Mouse (Mus musculus) urinary bladder, postnatal 14 days (tissue): ENCODE results near the gene Ccl11.

Experiments
- DNase-seq: peaks from one replicate; pipeline ENCODE4 v3.0.0; 2021; ENCODE audit warnings: low spot score

Gene Ccl11

GRCm38 (mm10) chr11:82057646-82058045 lies at the start of gene Ccl11:
Gene Ccl11, plus strand, starts transcription at chr11:82057823.
- DNase-seq = no peak

GRCm38 (mm10) chr11:82010115-82010514 lies 47.5 kb upstream of the Ccl11 start:
- no peak for DNase-seq

- DNase-seq = peak; percentile 14
Observed at GRCm38 (mm10) chr11:82011411-82012193, 46.0 kb upstream of the Ccl11 start.

GRCm38 (mm10) chr11:82013756-82014155 lies 43.9 kb upstream of the Ccl11 start:
- DNase-seq = no peak

- DNase-seq = no peak
Observed at GRCm38 (mm10) chr11:82015066-82015465, 42.6 kb upstream of the Ccl11 start.

GRCm38 (mm10) chr11:82016181-82016780 lies 41.3 kb upstream of the Ccl11 start:
- DNase-seq = peak; percentile 32

- no peak for DNase-seq
Observed at GRCm38 (mm10) chr11:82019389-82019788, 38.2 kb upstream of the Ccl11 start.

GRCm38 (mm10) chr11:82019793-82020192 lies 37.8 kb upstream of the Ccl11 start:
- DNase-seq = no peak

GRCm38 (mm10) chr11:82021406-82021805 lies 36.2 kb upstream of the Ccl11 start:
- DNase-seq = no peak

GRCm38 (mm10) chr11:82022504-82023056 lies 35.0 kb upstream of the Ccl11 start:
- no peak for DNase-seq

GRCm38 (mm10) chr11:82023769-82024168 lies 33.9 kb upstream of the Ccl11 start:
- DNase-seq = no peak

- DNase-seq = no peak
Observed at GRCm38 (mm10) chr11:82030171-82030570, 27.5 kb upstream of the Ccl11 start.

- DNase-seq = no peak
Observed at GRCm38 (mm10) chr11:82032136-82032535, 25.5 kb upstream of the Ccl11 start.

- peak; percentile 74 for DNase-seq
Observed at GRCm38 (mm10) chr11:82032678-82033344, 24.8 kb upstream of the Ccl11 start.

GRCm38 (mm10) chr11:82034446-82034845 lies 23.2 kb upstream of the Ccl11 start:
- no peak for DNase-seq

- peak; percentile 71 for DNase-seq
Observed at GRCm38 (mm10) chr11:82035356-82035755, 22.3 kb upstream of the Ccl11 start, which contains the start of gene Ccl2. Gene Ccl2, plus strand, starts transcription at chr11:82035571.

GRCm38 (mm10) chr11:82035857-82036256 lies 21.8 kb upstream of the Ccl11 start:
- no peak for DNase-seq

- no peak for DNase-seq
Observed at GRCm38 (mm10) chr11:82038535-82038934, 19.1 kb upstream of the Ccl11 start, which contains the start of gene Gm17268. Gene Gm17268, minus strand, starts transcription at chr11:82038562.

- peak; percentile 12 for DNase-seq
Observed at GRCm38 (mm10) chr11:82039132-82039660, 18.4 kb upstream of the Ccl11 start.

GRCm38 (mm10) chr11:82041671-82042080 lies 15.9 kb upstream of the Ccl11 start:
- DNase-seq = no peak

- DNase-seq = peak; percentile 43
Observed at GRCm38 (mm10) chr11:82045471-82045870, 12.2 kb upstream of the Ccl11 start, which contains the start of gene Ccl7. Gene Ccl7, plus strand, starts transcription at chr11:82045712.

GRCm38 (mm10) chr11:82047746-82048415 lies 9.7 kb upstream of the Ccl11 start:
- peak; percentile 48 for DNase-seq
